Mouse (Mus musculus) heart, adult 2 months (tissue): Measurements from ENCODE around the gene Tspyl3. TPM values are rescaled to one million over a fixed set of nuclear protein-coding genes. Genes with fewer than 3 reads are reported as not detected.
"Not testable (repeated sequence)": the region's sequence is repeated elsewhere in the genome, so short reads cannot be mapped to it uniquely, and the experiment has no call there.

Source experiments
- DNase-seq, 2 experiments: peaks; one replicate each; pipeline ENCODE4 v3.0.0; 2021
- H3K27ac ChIP-seq: fragments of 200-600 bp; 2 replicates; pipeline ENCODE4 v1.8.1; 2022
- H3K27me3 ChIP-seq: fragments of 200-500 bp; 2 replicates; pipeline ENCODE4 v1.6.1; 2012; ENCODE audit warnings: mild to moderate bottlenecking, low read length, inconsistent platforms, mixed read lengths; ENCODE audit not compliant: control insufficient read depth, insufficient read depth
- H3K36me3 ChIP-seq: fragments of 200-500 bp; 2 replicates; pipeline ENCODE4 v1.6.1; 2012; ENCODE audit warnings: low read length, inconsistent platforms; ENCODE audit not compliant: control insufficient read depth, insufficient read depth
- H3K4me1 ChIP-seq: fragments of 200-500 bp; 2 replicates; pipeline ENCODE4 v1.6.1; 2011; ENCODE audit warnings: low read length; ENCODE audit not compliant: control insufficient read depth, insufficient read depth
- H3K4me3 ChIP-seq: fragments of 200-600 bp; 2 replicates; pipeline ENCODE4 v1.8.1; 2022
- H3K79me2 ChIP-seq: fragments of 200-500 bp; replicated peaks from 2 replicates; pipeline ENCODE4 v1.6.1; 2012; ENCODE audit warnings: mild to moderate bottlenecking, inconsistent platforms, low read length, moderate library complexity, mixed read lengths; ENCODE audit not compliant: control insufficient read depth, insufficient read depth
- H3K9ac ChIP-seq: fragments of 200-500 bp; 2 replicates; pipeline ENCODE4 v1.6.1; 2012; ENCODE audit warnings: low read depth, mild to moderate bottlenecking, control low read depth, inconsistent platforms, low read length, mixed read lengths
- CTCF ChIP-seq: fragments of 200-600 bp; IDR thresholded peaks from 2 replicates; pipeline ENCODE4 v1.8.1; 2022; ENCODE audit warnings: antibody characterized with exemption, mild to moderate bottlenecking, moderate library complexity
- EP300 ChIP-seq: fragments of 200-500 bp; IDR thresholded peaks from 2 replicates; pipeline ENCODE4 v1.6.1; 2011; ENCODE audit warnings: low read depth, low read length, control low read depth; ENCODE audit not compliant: insufficient read depth
- POLR2A ChIP-seq: fragments of 200-500 bp; IDR thresholded peaks from 2 replicates; pipeline ENCODE4 v1.6.1; 2011; ENCODE audit warnings: mild to moderate bottlenecking, low read depth, low read length, control low read depth; ENCODE audit not compliant: insufficient read depth
- WGBS: fragments of 180-500 bp; shearing (Covaris S2); methylation state at CpG from one replicate; pipeline ENCODE4 v1.1.7; 2018; 5-methylcytosine and 5-hydroxymethylcytosine counted together
- intact Hi-C: fragments of 180-260 bp; cut with DNase I; formaldehyde crosslinking; loops from one replicate; pipeline ENCODE4 v1.15.1; 2025
- long read RNA-seq: library from polyadenylated mRNA; stranded (forward); transcript quantifications from one replicate; pipeline ENCODE4 v2.0.0, GENCODE M21; 2021
- polyA plus RNA-seq: library from polyadenylated mRNA; depleted of rRNA; stranded (reverse); fragments of >200 nt; gene quantifications from 2 replicates; pipeline ENCODE4 v1.2.3, GENCODE M21; 2012; rRNA removed
- total RNA-seq, 2 experiments: library from RNA; stranded (reverse); gene quantifications; 2 replicates each; pipeline ENCODE4 v1.2.3; 2021

The Tspyl3 gene
- total RNA-seq (1 to 10 TPM in 1 of 2 experiments, under 1 TPM in 1; 0.94 to 1.2 TPM), polyA plus RNA-seq (2.1 and 3.0 TPM in 2 replicates)
- long read RNA-seq, partial matches to known transcripts, result 0 of 3 reads
- long read RNA-seq, other reads (novel, unspliced or antisense), result 0 of 3 reads

- intact Hi-C loops, result no loop called here
- Histone ChIP-seq H3K4me1 (peaks cover 5% of the 10 kb centered on the region; the same call in 1 of the 2 replicates), H3K79me2 (no peaks in the 10 kb centered on the region), H3K9ac (peak within 1 kb of the TSS; percentile 90), H3K4me3 (peak within 1 kb of the TSS; percentile 54), H3K36me3 (no peaks in the 10 kb centered on the region), H3K27me3 (no peaks in the 10 kb centered on the region), H3K27ac (peak within 1 kb of the TSS; percentile 67)
- TF ChIP-seq CTCF, result no peak
- no peak for TF ChIP-seq POLR2A
- TF ChIP-seq EP300, result no peak
- DNase-seq, result peak; percentile 55 to 65
- WGBS, result 6% methylated on average over 31 of the region's 31 CpGs
Observed at GRCm38 (mm10) chr2:153224946-153225594, at the start of gene Tspyl3. Gene Tspyl3, minus strand, starts transcription at chr2:153225441.

- Histone ChIP-seq H3K4me3 (no peak overlapping the region), H3K27me3 (no peaks in the 10 kb centered on the region), H3K27ac (no peak overlapping the region), H3K79me2 (no peaks in the 10 kb centered on the region), H3K36me3 (no peaks in the 10 kb centered on the region), H3K9ac (no peak overlapping the region), H3K4me1 (no peaks in the 10 kb centered on the region)
- WGBS, result 83% methylated on average over 6 of the region's 6 CpGs
- no peak for DNase-seq
- no peak for TF ChIP-seq POLR2A
- TF ChIP-seq EP300, result no peak
- no peak for TF ChIP-seq CTCF
- intact Hi-C loops, result no loop called here
Observed at GRCm38 (mm10) chr2:153274919-153275247, 49.6 kb upstream of the Tspyl3 start.

GRCm38 (mm10) chr2:153274200-153274918, 49.1 kb upstream of the Tspyl3 start:
- H3K27me3 ChIP-seq, H3K36me3 ChIP-seq, H3K27ac ChIP-seq, H3K79me2 ChIP-seq, H3K4me3 ChIP-seq, intact Hi-C loops, H3K9ac ChIP-seq, H3K4me1 ChIP-seq, DNase-seq: not testable (repeated sequence)
- 61% methylated on average over 6 of the region's 6 CpGs for WGBS

- intact Hi-C loops, H3K36me3 ChIP-seq, H3K27ac ChIP-seq, H3K9ac ChIP-seq, DNase-seq, H3K4me1 ChIP-seq, H3K79me2 ChIP-seq, H3K27me3 ChIP-seq, H3K4me3 ChIP-seq: not testable (repeated sequence)
- WGBS, result 46% methylated on average over 8 of the region's 8 CpGs
Observed at GRCm38 (mm10) chr2:153270231-153270915, 45.1 kb upstream of the Tspyl3 start.

GRCm38 (mm10) chr2:153267331-153267730, 42.1 kb upstream of the Tspyl3 start:
- H3K4me3 ChIP-seq, result no peak overlapping the region
- DNase-seq, result no peak
- H3K36me3 ChIP-seq, result no peaks in the 10 kb centered on the region
- H3K4me1 ChIP-seq, result no peaks in the 10 kb centered on the region
- TF ChIP-seq CTCF, result no peak
- no peak for TF ChIP-seq POLR2A
- TF ChIP-seq EP300, result no peak
- WGBS, result 72% methylated on average over 2 of the region's 2 CpGs
- H3K27ac ChIP-seq, result no peak overlapping the region
- intact Hi-C loops, result no loop called here
- no peak overlapping the region for H3K9ac ChIP-seq
- H3K79me2 ChIP-seq, result no peaks in the 10 kb centered on the region
- H3K27me3 ChIP-seq, result no peaks in the 10 kb centered on the region

- 90% methylated on average over 7 of the region's 7 CpGs for WGBS
- Histone ChIP-seq H3K9ac (no peak overlapping the region), H3K79me2 (no peaks in the 10 kb centered on the region), H3K4me3 (no peak overlapping the region), H3K36me3 (no peaks in the 10 kb centered on the region), H3K4me1 (no peaks in the 10 kb centered on the region), H3K27me3 (no peaks in the 10 kb centered on the region), H3K27ac (no peak overlapping the region)
- TF ChIP-seq CTCF (no peak), POLR2A (no peak), EP300 (no peak)
- no peak for DNase-seq
- intact Hi-C loops, result no loop called here
Observed at GRCm38 (mm10) chr2:153263053-153263452, 37.8 kb upstream of the Tspyl3 start.
